Mouse (Mus musculus) kidney, adult 2 months (tissue): ENCODE measurements around the gene Mast4. TPM values are rescaled to one million over a fixed set of nuclear protein-coding genes. Genes with fewer than 3 reads are reported as not detected.

Experiments used
- DNase-seq: peaks from one replicate; pipeline ENCODE4 v3.0.0; 2021
- H3K27ac ChIP-seq: fragments of 200-500 bp; 2 replicates; pipeline ENCODE4 v1.5.1; 2012; ENCODE audit warnings: low read depth, low read length, control low read depth, inconsistent platforms; ENCODE audit not compliant: insufficient read depth
- H3K27me3 ChIP-seq: fragments of 200-500 bp; replicated peaks from 2 replicates; pipeline ENCODE4 v1.6.1; 2012; ENCODE audit warnings: mild to moderate bottlenecking, moderate library complexity, low read length, inconsistent platforms; ENCODE audit not compliant: control insufficient read depth, insufficient read depth
- H3K36me3 ChIP-seq: fragments of 200-500 bp; 2 replicates; pipeline ENCODE4 v1.6.1; 2012; ENCODE audit warnings: mild to moderate bottlenecking, moderate library complexity, low read length, inconsistent platforms; ENCODE audit not compliant: control insufficient read depth, insufficient read depth
- H3K4me1 ChIP-seq: fragments of 200-500 bp; 2 replicates; pipeline ENCODE4 v1.6.1; 2011; ENCODE audit warnings: low read length; ENCODE audit not compliant: control insufficient read depth, insufficient read depth
- H3K4me3 ChIP-seq: fragments of 200-500 bp; 2 replicates; pipeline ENCODE4 v1.5.1; 2011; ENCODE audit warnings: mild to moderate bottlenecking, low read depth, low read length, control low read depth; ENCODE audit not compliant: insufficient read depth
- CTCF ChIP-seq: fragments of 200-500 bp; conservative IDR thresholded peaks from 2 replicates; pipeline ENCODE4 v1.5.1; 2011; ENCODE audit warnings: low read depth, mild to moderate bottlenecking, control low read depth, low read length, moderate library complexity, mixed read lengths; ENCODE audit not compliant: insufficient read depth, insufficient read length
- POLR2A ChIP-seq: fragments of 200-500 bp; IDR thresholded peaks from one replicate; pipeline ENCODE4 v1.6.1; 2011; ENCODE audit warnings: low read depth, low read length, control low read depth
- WGBS: fragments of 180-500 bp; shearing (Covaris S2); methylation state at CpG from one replicate; pipeline ENCODE4 v1.1.7; 2018; 5-methylcytosine and 5-hydroxymethylcytosine counted together
- polyA plus RNA-seq: library from polyadenylated mRNA; depleted of rRNA; stranded (reverse); fragments of >200 nt; gene quantifications from 2 replicates; pipeline ENCODE4 v1.2.3, GENCODE M21; 2012

The Mast4 gene
- polyA plus RNA-seq, 1 experiment = 6.5 TPM

GRCm38 (mm10) chr13:102846473-102846872, 487.8 kb downstream of the Mast4 start:
- TF ChIP-seq CTCF = no peak
- TF ChIP-seq POLR2A = no peak
- Histone ChIP-seq H3K4me3 (no peak overlapping the region), H3K27ac (no peak overlapping the region), H3K36me3 (no peaks in the 10 kb centered on the region), H3K4me1 (0 out of 2 replicates have a peak, but pooled peaks cover 3% of the 10 kb centered on the region), H3K27me3 (no peaks in the 10 kb centered on the region)
- WGBS = 85% methylated on average over 4 of the region's 4 CpGs
- no peak for DNase-seq

GRCm38 (mm10) chr13:102842715-102843114, 491.6 kb downstream of the Mast4 start:
- DNase-seq = no peak
- Histone ChIP-seq H3K36me3 (no peaks in the 10 kb centered on the region), H3K4me3 (no peak overlapping the region), H3K27me3 (no peaks in the 10 kb centered on the region), H3K27ac (no peak overlapping the region), H3K4me1 (0 out of 2 replicates have a peak, but pooled peaks cover 3% of the 10 kb centered on the region)
- WGBS = 88% methylated on average over 2 of the region's 2 CpGs
- TF ChIP-seq POLR2A (no peak), CTCF (no peak)

GRCm38 (mm10) chr13:102842237-102842636, 492.1 kb downstream of the Mast4 start:
- peak; percentile 60 for DNase-seq
- TF ChIP-seq POLR2A = no peak
- TF ChIP-seq CTCF = no peak
- 43% methylated on average over 8 of the region's 8 CpGs for WGBS
- H3K4me1 ChIP-seq = 0 out of 2 replicates have a peak, but pooled peaks cover 3% of the 10 kb centered on the region
- H3K4me3 ChIP-seq = no peak overlapping the region
- no peak overlapping the region for H3K27ac ChIP-seq
- no peaks in the 10 kb centered on the region for H3K36me3 ChIP-seq
- no peaks in the 10 kb centered on the region for H3K27me3 ChIP-seq

- H3K27ac ChIP-seq = no peak overlapping the region
- no peak overlapping the region for H3K4me3 ChIP-seq
- H3K27me3 ChIP-seq = no peaks in the 10 kb centered on the region
- 65% methylated on average over 7 of the region's 7 CpGs for WGBS
- peak; percentile 41 for DNase-seq
- no peaks in the 10 kb centered on the region for H3K36me3 ChIP-seq
- 0 out of 2 replicates have a peak, but pooled peaks cover 3% of the 10 kb centered on the region for H3K4me1 ChIP-seq
- TF ChIP-seq CTCF (no peak), POLR2A (no peak)
Measured at GRCm38 (mm10) chr13:102839741-102840482, 494.4 kb downstream of the Mast4 start.

- no peak overlapping the region for H3K4me3 ChIP-seq
- H3K36me3 ChIP-seq = no peaks in the 10 kb centered on the region
- no peaks in the 10 kb centered on the region for H3K27me3 ChIP-seq
- no peak for DNase-seq
- 0 out of 2 replicates have a peak, but pooled peaks cover 3% of the 10 kb centered on the region for H3K4me1 ChIP-seq
- no peak overlapping the region for H3K27ac ChIP-seq
- no peak for TF ChIP-seq POLR2A
- no peak for TF ChIP-seq CTCF
- WGBS = 56% methylated on average over 4 of the region's 4 CpGs
Measured at GRCm38 (mm10) chr13:102837427-102837826, 496.9 kb downstream of the Mast4 start.

GRCm38 (mm10) chr13:102835336-102835735, 499.0 kb downstream of the Mast4 start:
- no peaks in the 10 kb centered on the region for H3K27me3 ChIP-seq
- H3K36me3 ChIP-seq = no peaks in the 10 kb centered on the region

GRCm38 (mm10) chr13:102818287-102818686, 516.0 kb downstream of the Mast4 start:
- Histone ChIP-seq H3K27me3 (no peaks in the 10 kb centered on the region), H3K36me3 (no peaks in the 10 kb centered on the region), H3K4me1 (no peaks in the 10 kb centered on the region), H3K27ac (no peak overlapping the region), H3K4me3 (no peak overlapping the region)
- 72% methylated on average over 4 of the region's 4 CpGs for WGBS
- TF ChIP-seq CTCF = no peak
- no peak for TF ChIP-seq POLR2A
- DNase-seq = no peak

More at GRCm38 (mm10) chr13:102835336-102835735, 499.0 kb downstream of the Mast4 start:
- 58% methylated on average over 8 of the region's 8 CpGs for WGBS
- H3K4me1 ChIP-seq = no peaks in the 10 kb centered on the region
- no peak overlapping the region for H3K27ac ChIP-seq
- no peak for DNase-seq
- TF ChIP-seq CTCF (no peak), POLR2A (no peak)
- no peak overlapping the region for H3K4me3 ChIP-seq
